Mouse (Mus musculus) gastrocnemius, postnatal 10 days (tissue): ENCODE results near the gene Fbxl22. TPM values are rescaled to one million over a fixed set of nuclear protein-coding genes. Genes with fewer than 3 reads are reported as not detected.

Experiments
- DNase-seq: peaks from one replicate; pipeline ENCODE4 v3.0.0; 2021; ENCODE audit warnings: mixed read lengths
- total RNA-seq, 2 experiments: library from RNA; stranded (reverse); gene quantifications; 2 replicates each; pipeline ENCODE4 v1.2.3; 2021

Gene Fbxl22
- total RNA-seq, 2 experiments from 2014 or later, result 36.0 to 38.6 TPM

- DNase-seq, result no peak
These were observed 6.7 kb downstream of the Fbxl22 start for GRCm38 (mm10) chr9:66507684-66508083.

- no peak for DNase-seq
These were observed 8.0 kb downstream of the Fbxl22 start for GRCm38 (mm10) chr9:66506424-66506823.

- no peak for DNase-seq
These were observed 8.4 kb downstream of the Fbxl22 start for GRCm38 (mm10) chr9:66506011-66506410.

- no peak for DNase-seq
These were observed 9.1 kb downstream of the Fbxl22 start for GRCm38 (mm10) chr9:66505141-66505917.

- no peak for DNase-seq
These were observed 9.9 kb downstream of the Fbxl22 start for GRCm38 (mm10) chr9:66504518-66504917.

- no peak for DNase-seq
These were observed 10.4 kb downstream of the Fbxl22 start for GRCm38 (mm10) chr9:66503879-66504411.

- no peak for DNase-seq
These were observed 13.1 kb downstream of the Fbxl22 start for GRCm38 (mm10) chr9:66501248-66501647.

- no peak for DNase-seq
These were observed 20.4 kb downstream of the Fbxl22 start for GRCm38 (mm10) chr9:66493992-66494391.

GRCm38 (mm10) chr9:66492361-66492760, 22.0 kb downstream of the Fbxl22 start:
- no peak for DNase-seq

- DNase-seq, result no peak
These were observed 25.6 kb downstream of the Fbxl22 start for GRCm38 (mm10) chr9:66488786-66489185.

GRCm38 (mm10) chr9:66483429-66483828, 31.0 kb downstream of the Fbxl22 start:
- no peak for DNase-seq

GRCm38 (mm10) chr9:66477785-66478184, 36.6 kb downstream of the Fbxl22 start:
- no peak for DNase-seq

GRCm38 (mm10) chr9:66465087-66465486, 49.3 kb downstream of the Fbxl22 start:
- DNase-seq, result peak; percentile 5

Other genes with a start within 250 kb of the Fbxl22 start
- 10 to 100 TPM; 34.9 to 43.1 TPM for gene Herc1, start 164.1 kb downstream of the Fbxl22 start, total RNA-seq
- 10 to 100 TPM; 23.1 to 29.7 TPM for gene Usp3, start 78.5 kb upstream of the Fbxl22 start, total RNA-seq
- gene Car12, start 199.1 kb upstream of the Fbxl22 start, total RNA-seq, result 1 to 10 TPM; 1.2 to 2.4 TPM